Mouse (Mus musculus) thymus, adult 2 months (tissue): ENCODE results near the gene Cmtm2b. TPM values are rescaled to one million over a fixed set of nuclear protein-coding genes. Genes with fewer than 3 reads are reported as not detected.

ENCODE experiments used
- DNase-seq: peaks from one replicate; pipeline ENCODE4 v3.0.0; 2021
- H3K27ac ChIP-seq: fragments of 200-500 bp; 2 replicates; pipeline ENCODE4 v1.5.1; 2012; ENCODE audit warnings: low read length, control low read depth; ENCODE audit not compliant: control insufficient read depth, insufficient read depth
- H3K27me3 ChIP-seq: fragments of 200-500 bp; 2 replicates; pipeline ENCODE4 v1.6.1; 2012; ENCODE audit warnings: mild to moderate bottlenecking, low read length, moderate library complexity, mixed read lengths; ENCODE audit not compliant: control insufficient read depth, insufficient read depth
- H3K36me3 ChIP-seq: fragments of 200-500 bp; 2 replicates; pipeline ENCODE4 v1.6.1; 2012; ENCODE audit warnings: mild to moderate bottlenecking, low read length, moderate library complexity; ENCODE audit not compliant: control insufficient read depth, insufficient read depth
- H3K4me1 ChIP-seq: fragments of 200-500 bp; replicated peaks from 2 replicates; pipeline ENCODE4 v1.6.1; 2012; ENCODE audit warnings: low read length; ENCODE audit not compliant: control insufficient read depth, insufficient read depth
- H3K4me3 ChIP-seq: fragments of 200-500 bp; 2 replicates; pipeline ENCODE4 v1.5.1; 2012; ENCODE audit warnings: mild to moderate bottlenecking, low read length, control low read depth, moderate library complexity; ENCODE audit not compliant: control insufficient read depth, insufficient read depth
- CTCF ChIP-seq: fragments of 200-500 bp; IDR thresholded peaks from 2 replicates; pipeline ENCODE4 v1.5.1; 2012; ENCODE audit warnings: mild to moderate bottlenecking, control low read depth, low read length, moderate library complexity, borderline replicate concordance; ENCODE audit not compliant: control insufficient read depth, poor library complexity, insufficient read depth; ENCODE audit errors: extremely low read depth
- POLR2A ChIP-seq: fragments of 200-500 bp; IDR thresholded peaks from 2 replicates; pipeline ENCODE4 v1.6.1; 2012; ENCODE audit warnings: mild to moderate bottlenecking, low read length, control low read depth, moderate library complexity; ENCODE audit not compliant: control insufficient read depth, poor library complexity, insufficient read depth; ENCODE audit errors: extremely low read depth
- WGBS: fragments of 180-500 bp; shearing (Covaris S2); methylation state at CpG from one replicate; pipeline ENCODE4 v1.1.7; 2018; 5-methylcytosine and 5-hydroxymethylcytosine counted together
- polyA plus RNA-seq: library from polyadenylated mRNA; depleted of rRNA; stranded (reverse); fragments of >200 nt; gene quantifications from 2 replicates; pipeline ENCODE4 v1.2.3, GENCODE M21; 2012; rRNA removed

Gene Cmtm2b
- polyA plus RNA-seq, 1 experiment = not detected

GRCm38 (mm10) chr8:104373779-104374178 is 51.7 kb downstream of the Cmtm2b start:
- 81% methylated on average over 11 of the region's 11 CpGs for WGBS
- Histone ChIP-seq H3K36me3 (no peaks in the 10 kb centered on the region), H3K4me3 (no peak overlapping the region), H3K27me3 (no peaks in the 10 kb centered on the region), H3K27ac (no peak overlapping the region), H3K4me1 (no peaks in the 10 kb centered on the region)
- TF ChIP-seq CTCF = no peak
- TF ChIP-seq POLR2A = no peak
- DNase-seq = no peak

- H3K27ac ChIP-seq = no peak overlapping the region
- no peaks in the 10 kb centered on the region for H3K27me3 ChIP-seq
- WGBS = 96% methylated on average over 11 of the region's 11 CpGs
- DNase-seq = no peak
- TF ChIP-seq POLR2A (no peak), CTCF (no peak)
- H3K4me3 ChIP-seq = no peak overlapping the region
- no peaks in the 10 kb centered on the region for H3K36me3 ChIP-seq
- H3K4me1 ChIP-seq = no peaks in the 10 kb centered on the region
These were observed 52.2 kb downstream of the Cmtm2b start for GRCm38 (mm10) chr8:104374269-104374668.

- Histone ChIP-seq H3K4me1 (no peaks in the 10 kb centered on the region), H3K4me3 (no peak overlapping the region), H3K27ac (0 out of 2 replicates have a peak overlapping the region, but pooled peaks have one; percentile 12), H3K36me3 (no peaks in the 10 kb centered on the region), H3K27me3 (no peaks in the 10 kb centered on the region)
- no peak for DNase-seq
- TF ChIP-seq CTCF = no peak
- TF ChIP-seq POLR2A = no peak
- WGBS = 83% methylated on average over 14 of the region's 14 CpGs
These were observed 53.1 kb downstream of the Cmtm2b start for GRCm38 (mm10) chr8:104374864-104375846.

DNA sequence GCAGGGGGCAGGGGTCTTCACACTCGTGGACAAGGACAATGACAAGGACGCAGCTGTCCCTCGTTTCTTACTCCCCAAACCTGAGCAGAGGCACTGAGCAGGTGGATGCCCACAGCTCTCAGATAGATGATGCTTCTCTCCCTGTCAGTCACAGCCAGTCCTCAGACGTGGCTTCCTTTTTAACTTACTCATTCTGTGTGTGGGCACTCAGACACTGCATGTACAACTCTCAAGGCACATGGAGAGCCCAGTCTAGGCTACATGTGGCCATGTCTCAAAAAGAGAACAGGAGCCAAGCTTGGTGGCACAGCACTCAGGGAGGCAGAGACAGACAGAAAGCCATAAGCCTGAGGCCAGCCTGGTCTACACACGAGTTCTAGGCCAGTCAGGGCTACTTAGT is 53.9 kb downstream of the Cmtm2b start:
- no peak overlapping the region for H3K4me3 ChIP-seq
- H3K4me1 ChIP-seq = no peaks in the 10 kb centered on the region
- H3K36me3 ChIP-seq = no peaks in the 10 kb centered on the region
- WGBS = 86% methylated on average over 5 of the region's 5 CpGs
- no peak overlapping the region for H3K27ac ChIP-seq
- H3K27me3 ChIP-seq = no peaks in the 10 kb centered on the region
- no peak for DNase-seq
- TF ChIP-seq CTCF (no peak), POLR2A (no peak)

DNA sequence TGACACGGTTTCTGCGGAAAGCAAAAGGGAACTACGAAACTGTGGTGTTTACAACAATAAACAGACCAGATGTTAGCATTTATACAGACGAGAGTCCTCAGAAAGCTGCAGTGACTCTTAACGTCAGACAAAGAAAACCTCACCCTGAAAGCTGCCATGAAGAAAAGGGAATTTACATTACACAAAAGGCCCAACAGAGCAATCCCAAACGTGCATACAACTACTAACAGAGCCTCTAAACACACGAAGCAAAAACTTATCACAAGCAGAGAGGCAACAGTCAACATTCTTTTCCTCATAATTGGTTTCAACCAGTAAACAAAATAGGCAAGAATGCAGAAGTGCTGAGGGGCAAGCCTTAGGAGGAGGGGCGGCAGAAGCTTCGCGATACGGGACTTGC is 54.6 kb downstream of the Cmtm2b start:
- Histone ChIP-seq H3K36me3 (no peaks in the 10 kb centered on the region), H3K4me1 (no peaks in the 10 kb centered on the region; the same call in 1 of the 2 replicates), H3K27ac (no peak overlapping the region), H3K27me3 (no peaks in the 10 kb centered on the region), H3K4me3 (no peak overlapping the region)
- TF ChIP-seq CTCF (no peak), POLR2A (no peak)
- no peak for DNase-seq
- WGBS = 90% methylated on average over 11 of the region's 11 CpGs

DNA sequence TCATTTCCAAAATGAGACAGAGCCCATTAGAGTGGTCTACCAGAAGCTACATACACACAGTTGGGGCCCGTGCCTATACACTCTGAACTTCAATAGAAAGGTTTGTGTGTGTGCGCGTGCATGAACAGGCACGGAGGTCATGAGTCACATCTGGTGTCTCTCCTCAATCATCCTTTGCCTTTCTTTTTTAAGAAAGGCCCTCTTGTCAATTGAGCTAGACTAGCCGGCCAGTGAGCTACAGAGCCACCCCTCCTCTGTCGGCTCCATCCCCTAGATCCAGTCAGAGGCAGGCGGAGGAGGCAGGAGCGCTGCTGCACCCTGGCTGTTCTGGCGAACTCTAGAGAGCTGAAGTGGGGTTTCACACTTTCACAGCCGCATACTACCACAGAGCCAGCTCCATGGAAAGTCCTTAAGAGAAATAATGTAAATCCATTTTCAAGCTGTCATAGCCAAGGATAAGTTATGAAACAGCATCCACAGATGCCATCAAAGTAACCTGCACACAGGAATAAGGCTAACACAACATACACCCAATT is 57.3 kb downstream of the Cmtm2b start:
- 95% methylated on average over 10 of the region's 10 CpGs for WGBS
- no peak overlapping the region for H3K27ac ChIP-seq
- TF ChIP-seq CTCF = no peak
- no peak for TF ChIP-seq POLR2A
- no peaks in the 10 kb centered on the region; the same call in 1 of the 2 replicates for H3K4me1 ChIP-seq
- no peak overlapping the region for H3K4me3 ChIP-seq
- no peaks in the 10 kb centered on the region for H3K27me3 ChIP-seq
- DNase-seq = no peak
- H3K36me3 ChIP-seq = no peaks in the 10 kb centered on the region

DNA sequence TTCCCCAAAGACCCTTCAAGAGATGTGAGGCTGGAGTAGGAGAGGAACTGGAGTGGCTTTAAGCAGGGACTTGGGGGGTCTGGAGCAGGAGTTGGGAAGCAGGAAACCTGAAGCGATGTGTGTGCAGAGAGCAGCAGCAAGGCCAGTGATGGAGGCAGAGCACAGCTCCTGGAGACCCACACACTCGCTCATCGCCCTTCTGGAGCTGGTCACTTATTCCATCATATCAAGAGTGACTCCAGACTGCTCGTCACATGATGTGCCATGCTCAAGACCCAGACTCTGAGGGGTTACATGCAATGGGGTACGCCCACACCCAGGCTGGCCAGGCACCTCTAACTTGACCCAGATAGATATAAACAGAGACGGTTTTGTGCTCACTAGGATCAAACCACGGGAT is 58.2 kb downstream of the Cmtm2b start:
- Histone ChIP-seq H3K27me3 (no peaks in the 10 kb centered on the region), H3K4me3 (no peak overlapping the region), H3K27ac (no peak overlapping the region), H3K36me3 (no peaks in the 10 kb centered on the region), H3K4me1 (no peaks in the 10 kb centered on the region; the same call in 1 of the 2 replicates)
- WGBS = 94% methylated on average over 7 of the region's 7 CpGs
- TF ChIP-seq CTCF = no peak
- TF ChIP-seq POLR2A = no peak
- DNase-seq = no peak

Other genes with a start within 250 kb of the Cmtm2b start
- gene Cdh5, start 220.6 kb upstream of the Cmtm2b start, polyA plus RNA-seq = 15.7 and 17.4 TPM in 2 replicates
- 0.70 and 0.82 TPM in 2 replicates for gene Bean1, start 151.8 kb upstream of the Cmtm2b start, polyA plus RNA-seq
- gene Tk2, start 73.7 kb upstream of the Cmtm2b start, polyA plus RNA-seq = 30.5 and 30.6 TPM in 2 replicates
- gene Cklf, start 71.4 kb upstream of the Cmtm2b start, polyA plus RNA-seq = 19.1 and 21.0 TPM in 2 replicates
- gene Cmtm2a, start 29.0 kb upstream of the Cmtm2b start, polyA plus RNA-seq = 0.12 TPM in 1 of 2 replicates, not detected in the other
- gene Gm45711, start 12.1 kb upstream of the Cmtm2b start, polyA plus RNA-seq = not detected in 2 replicates
- gene Cmtm1, start 12.1 kb upstream of the Cmtm2b start, polyA plus RNA-seq = not detected in 2 replicates
- not detected in 2 replicates for gene Gm11020, start 663 bp upstream of the Cmtm2b start, polyA plus RNA-seq
- gene Cmtm3, start 17.2 kb downstream of the Cmtm2b start, polyA plus RNA-seq = 63.4 and 76.3 TPM in 2 replicates
- 7.8 and 8.4 TPM in 2 replicates for gene Cmtm4, start 73.6 kb downstream of the Cmtm2b start, polyA plus RNA-seq
- gene Dync1li2, start 120.8 kb downstream of the Cmtm2b start, polyA plus RNA-seq = 15.6 and 16.1 TPM in 2 replicates
- gene Terb1, start 187.7 kb downstream of the Cmtm2b start, polyA plus RNA-seq = 0.03 and 0.08 TPM in 2 replicates
- 8.9 and 14.3 TPM in 2 replicates for gene Nae1, start 212.4 kb downstream of the Cmtm2b start, polyA plus RNA-seq
- 2.4 and 2.8 TPM in 2 replicates for gene Car7, start 212.5 kb downstream of the Cmtm2b start, polyA plus RNA-seq